Mouse (Mus musculus): ENCODE measurements around the gene Mamdc2. TPM values are rescaled to one million over a fixed set of nuclear protein-coding genes. Genes with fewer than 3 reads are reported as not detected.

Gene Mamdc2
- polyA plus RNA-seq, 1 experiment from 2014 or later = 1.2 TPM

GRCm38 (mm10) chr19:23316851-23317250 lies 131.4 kb downstream of the Mamdc2 start:
- no peaks in the 10 kb centered on the region for H3K36me3 ChIP-seq
- 0 out of 2 replicates have a peak, but pooled peaks have one; percentile 3 for ATAC-seq (ENCODE audit: low FRiP score)
- no peak overlapping the region for H3K9ac ChIP-seq (replicated peaks)
- H3K4me3 ChIP-seq (replicated peaks) = no peak overlapping the region
- H3K4me1 ChIP-seq = peaks cover 6% of the 10 kb centered on the region
- 62% methylated on average over 5 of the region's 5 CpGs for WGBS
- H3K27me3 ChIP-seq (replicated peaks) = no peaks in the 10 kb centered on the region
- no peak overlapping the region for H3K27ac ChIP-seq (replicated peaks)
- H3K4me2 ChIP-seq = no peak overlapping the region
- H3K9me3 ChIP-seq (replicated peaks) = no peaks in the 10 kb centered on the region

GRCm38 (mm10) chr19:23309979-23310378 lies 138.3 kb downstream of the Mamdc2 start:
- H3K4me3 ChIP-seq (replicated peaks) = no peak overlapping the region
- H3K36me3 ChIP-seq = no peaks in the 10 kb centered on the region
- H3K4me2 ChIP-seq = no peak overlapping the region
- no peaks in the 10 kb centered on the region for H3K27me3 ChIP-seq (replicated peaks)
- no peaks in the 10 kb centered on the region for H3K9me3 ChIP-seq (replicated peaks)
- no peak overlapping the region for H3K9ac ChIP-seq (replicated peaks)
- no peak for ATAC-seq (ENCODE audit: low FRiP score)
- H3K27ac ChIP-seq (replicated peaks) = no peak overlapping the region
- no peaks in the 10 kb centered on the region for H3K4me1 ChIP-seq
- 86% methylated on average over 2 of the region's 2 CpGs for WGBS

GRCm38 (mm10) chr19:23306671-23307070 lies 141.6 kb downstream of the Mamdc2 start:
- Histone ChIP-seq H3K9ac (replicated peaks) (no peak overlapping the region), H3K4me1 (no peaks in the 10 kb centered on the region), H3K27ac (replicated peaks) (no peak overlapping the region), H3K4me3 (replicated peaks) (no peak overlapping the region), H3K9me3 (replicated peaks) (no peaks in the 10 kb centered on the region), H3K36me3 (no peaks in the 10 kb centered on the region), H3K27me3 (replicated peaks) (no peaks in the 10 kb centered on the region), H3K4me2 (no peak overlapping the region)
- no peak for ATAC-seq (ENCODE audit: low FRiP score)
- WGBS = 85% methylated on average over 7 of the region's 7 CpGs

DNA sequence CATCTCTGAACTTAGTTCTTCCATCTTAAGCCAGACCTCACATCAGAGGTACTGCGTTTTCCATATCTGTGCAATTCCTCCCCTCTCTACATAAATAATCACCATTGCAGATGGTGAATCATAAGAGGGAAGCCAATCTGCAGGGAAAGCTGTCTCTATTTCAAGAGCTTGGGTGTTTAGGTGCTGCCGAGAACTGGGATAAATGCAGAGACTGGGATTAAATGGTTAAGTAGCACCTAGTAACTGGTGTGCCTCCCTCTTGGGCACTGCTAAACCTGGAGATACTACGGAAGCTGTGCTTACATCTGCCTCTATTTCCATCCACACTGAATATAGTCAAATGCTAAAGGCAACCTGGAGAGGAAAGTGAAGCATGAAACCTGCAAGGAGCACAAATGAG lies 148.3 kb downstream of the Mamdc2 start:
- Histone ChIP-seq H3K4me3 (replicated peaks) (no peak overlapping the region), H3K9me3 (replicated peaks) (no peaks in the 10 kb centered on the region), H3K9ac (replicated peaks) (no peak overlapping the region), H3K36me3 (no peaks in the 10 kb centered on the region), H3K27ac (replicated peaks) (no peak overlapping the region), H3K27me3 (replicated peaks) (no peaks in the 10 kb centered on the region), H3K4me2 (no peak overlapping the region), H3K4me1 (no peaks in the 10 kb centered on the region)
- WGBS = 83% methylated on average over 3 of the region's 3 CpGs
- ATAC-seq (ENCODE audit: low FRiP score) = no peak

- 86% methylated on average over 1 of the region's 1 CpGs for WGBS
Measured at GRCm38 (mm10) chr19:23298917-23299316, 149.3 kb downstream of the Mamdc2 start.

DNA sequence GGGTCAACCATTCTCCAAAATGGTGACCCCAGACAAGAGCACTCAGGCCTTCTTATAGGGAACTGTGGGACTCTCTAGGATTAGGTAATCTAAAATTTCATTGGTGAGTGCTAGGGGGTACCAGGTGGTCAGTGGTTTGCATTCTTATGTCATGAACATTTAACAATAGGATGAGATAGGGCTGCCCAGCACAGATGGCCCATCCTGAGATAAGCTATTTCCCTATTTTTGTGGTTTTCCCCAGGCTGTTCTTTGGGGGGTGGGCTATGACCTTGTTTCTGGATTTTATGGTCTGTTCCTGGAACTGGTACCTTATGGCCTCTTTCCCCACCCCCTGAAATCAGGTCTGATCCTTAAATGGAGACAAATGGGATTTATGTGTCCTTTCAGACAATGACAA lies 151.1 kb downstream of the Mamdc2 start:
- no peaks in the 10 kb centered on the region for H3K36me3 ChIP-seq
- H3K9ac ChIP-seq (replicated peaks) = no peak overlapping the region
- no peaks in the 10 kb centered on the region for H3K27me3 ChIP-seq (replicated peaks)
- no peak overlapping the region for H3K27ac ChIP-seq (replicated peaks)
- no peaks in the 10 kb centered on the region for H3K4me1 ChIP-seq
- no peak overlapping the region for H3K4me3 ChIP-seq (replicated peaks)
- H3K4me2 ChIP-seq = no peak overlapping the region
- H3K9me3 ChIP-seq (replicated peaks) = no peaks in the 10 kb centered on the region
- no peak for ATAC-seq (ENCODE audit: low FRiP score)

More at GRCm38 (mm10) chr19:23298917-23299316, 149.3 kb downstream of the Mamdc2 start:
- Histone ChIP-seq H3K9me3 (replicated peaks) (no peaks in the 10 kb centered on the region), H3K36me3 (no peaks in the 10 kb centered on the region), H3K27ac (replicated peaks) (no peak overlapping the region), H3K4me1 (no peaks in the 10 kb centered on the region), H3K4me3 (replicated peaks) (no peak overlapping the region), H3K27me3 (replicated peaks) (no peaks in the 10 kb centered on the region), H3K4me2 (no peak overlapping the region), H3K9ac (replicated peaks) (no peak overlapping the region)
- ATAC-seq (ENCODE audit: low FRiP score) = no peak

GRCm38 (mm10) chr19:23289251-23289650 lies 159.0 kb downstream of the Mamdc2 start:
- Histone ChIP-seq H3K9me3 (replicated peaks) (0 out of 2 replicates have a peak, but pooled peaks cover 3% of the 10 kb centered on the region), H3K4me2 (no peak overlapping the region), H3K27ac (replicated peaks) (no peak overlapping the region), H3K27me3 (replicated peaks) (no peaks in the 10 kb centered on the region), H3K9ac (replicated peaks) (no peak overlapping the region), H3K4me3 (replicated peaks) (no peak overlapping the region), H3K4me1 (no peaks in the 10 kb centered on the region), H3K36me3 (no peaks in the 10 kb centered on the region)
- no peak for ATAC-seq (ENCODE audit: low FRiP score)
- WGBS = 86% methylated on average over 1 of the region's 1 CpGs

GRCm38 (mm10) chr19:23281911-23282660 lies 166.2 kb downstream of the Mamdc2 start:
- Histone ChIP-seq H3K9ac (replicated peaks) (no peak overlapping the region), H3K4me3 (replicated peaks) (no peak overlapping the region), H3K27ac (replicated peaks) (no peak overlapping the region), H3K4me1 (no peaks in the 10 kb centered on the region), H3K4me2 (no peak overlapping the region), H3K9me3 (replicated peaks) (no peaks in the 10 kb centered on the region), H3K36me3 (no peaks in the 10 kb centered on the region), H3K27me3 (replicated peaks) (no peaks in the 10 kb centered on the region)
- WGBS = 63% methylated on average over 8 of the region's 8 CpGs
- no peak for ATAC-seq (ENCODE audit: low FRiP score)

GRCm38 (mm10) chr19:23274054-23274724 lies 174.1 kb downstream of the Mamdc2 start:
- Histone ChIP-seq H3K4me3 (replicated peaks) (peak overlapping the region; percentile 91), H3K4me1 (peaks cover 8% of the 10 kb centered on the region), H3K9me3 (replicated peaks) (no peaks in the 10 kb centered on the region), H3K9ac (replicated peaks) (peak overlapping the region; percentile 93), H3K27me3 (replicated peaks) (no peaks in the 10 kb centered on the region), H3K27ac (replicated peaks) (peak overlapping the region; percentile 74), H3K36me3 (no peaks in the 10 kb centered on the region), H3K4me2 (peak overlapping the region; percentile 62)
- peak; percentile 58 for ATAC-seq (ENCODE audit: low FRiP score)
- WGBS = 53% methylated on average over 4 of the region's 4 CpGs

- H3K27me3 ChIP-seq (replicated peaks) = no peaks in the 10 kb centered on the region
- H3K9ac ChIP-seq (replicated peaks) = peak within 1 kb of the TSS; percentile 93
- H3K4me2 ChIP-seq = peak within 1 kb of the TSS; percentile 62
- peaks cover 8% of the 10 kb centered on the region for H3K4me1 ChIP-seq
- peak within 1 kb of the TSS; percentile 74 for H3K27ac ChIP-seq (replicated peaks)
- H3K9me3 ChIP-seq (replicated peaks) = no peaks in the 10 kb centered on the region
- under 1% methylated on average over 69 of the region's 69 CpGs for WGBS
- peak; percentile 95 for ATAC-seq (ENCODE audit: low FRiP score)
- H3K36me3 ChIP-seq = no peaks in the 10 kb centered on the region
- peak within 1 kb of the TSS; percentile 91 for H3K4me3 ChIP-seq (replicated peaks)
Measured at GRCm38 (mm10) chr19:23273355-23274053, 174.7 kb downstream of the Mamdc2 start, which contains the start of gene Smc5. TSS of gene Smc5 (minus strand) at chr19:23273897.

GRCm38 (mm10) chr19:23256771-23257170 lies 191.5 kb downstream of the Mamdc2 start:
- H3K27me3 ChIP-seq (replicated peaks) = no peaks in the 10 kb centered on the region
- no peak overlapping the region for H3K4me2 ChIP-seq
- no peak for ATAC-seq (ENCODE audit: low FRiP score)
- no peaks in the 10 kb centered on the region for H3K9me3 ChIP-seq (replicated peaks)
- peaks cover 40% of the 10 kb centered on the region for H3K36me3 ChIP-seq
- H3K27ac ChIP-seq (replicated peaks) = no peak overlapping the region
- no peak overlapping the region for H3K9ac ChIP-seq (replicated peaks)
- no peaks in the 10 kb centered on the region for H3K4me1 ChIP-seq
- WGBS = 82% methylated on average over 9 of the region's 9 CpGs
- no peak overlapping the region for H3K4me3 ChIP-seq (replicated peaks)

Data from neural tube, embryonic 15.5 days (tissue).